Mouse (Mus musculus) testis, postnatal 14 days (tissue): ENCODE measurements at regions not wholly inside any gene's neighbourhood (a gene's known extent, or its start where the extent isn't known, plus 50 kb on each side); places are given as distances from the start of the nearest gene placed in this dataset.

Experiments used
- DNase-seq: peaks from one replicate; pipeline ENCODE4 v3.0.0; 2021; ENCODE audit warnings: low spot score

GRCm38 (mm10) chr13:118849541-118849940, 179.9 kb downstream of the Fgf10 start:
- no peak for DNase-seq

- DNase-seq, result no peak
These were observed 181.1 kb downstream of the Fgf10 start for GRCm38 (mm10) chr13:118850708-118851107.

GRCm38 (mm10) chr13:118886339-118886810, 216.8 kb downstream of the Fgf10 start:
- no peak for DNase-seq

- DNase-seq, result no peak
These were observed 225.5 kb downstream of the Fgf10 start for GRCm38 (mm10) chr13:118895079-118895478.

GRCm38 (mm10) chr13:118901950-118902349, 232.4 kb downstream of the Fgf10 start:
- DNase-seq, result no peak

- no peak for DNase-seq
These were observed 240.8 kb downstream of the Fgf10 start for GRCm38 (mm10) chr13:118910351-118910750.

- no peak for DNase-seq
These were observed 271.2 kb downstream of the Fgf10 start for GRCm38 (mm10) chr13:118940786-118941185.

GRCm38 (mm10) chr13:118966120-118966676, 296.6 kb downstream of the Fgf10 start:
- DNase-seq, result no peak

GRCm38 (mm10) chr13:118967707-118968106, 298.1 kb downstream of the Fgf10 start:
- no peak for DNase-seq

GRCm38 (mm10) chr13:118975008-118975407, 305.4 kb downstream of the Fgf10 start:
- no peak for DNase-seq

GRCm38 (mm10) chr13:118975519-118975918, 305.9 kb downstream of the Fgf10 start:
- DNase-seq, result no peak

GRCm38 (mm10) chr13:118979505-118979904, 309.9 kb downstream of the Fgf10 start:
- no peak for DNase-seq

- DNase-seq, result no peak
These were observed 311.7 kb downstream of the Fgf10 start for GRCm38 (mm10) chr13:118981196-118981810.

GRCm38 (mm10) chr13:118985285-118985684, 315.7 kb downstream of the Fgf10 start:
- DNase-seq, result no peak

GRCm38 (mm10) chr13:119025305-119025975, 355.8 kb downstream of the Fgf10 start:
- no peak for DNase-seq

- DNase-seq, result no peak
These were observed 370.0 kb downstream of the Fgf10 start for GRCm38 (mm10) chr13:119039616-119040015.

- no peak for DNase-seq
These were observed 375.5 kb downstream of the Fgf10 start for GRCm38 (mm10) chr13:119045112-119045511.

- DNase-seq, result no peak
These were observed 359.4 kb upstream of the Paip1 start for GRCm38 (mm10) chr13:119068745-119069580.

- DNase-seq, result peak; percentile 33
These were observed 358.8 kb upstream of the Paip1 start for GRCm38 (mm10) chr13:119069581-119069936.

GRCm38 (mm10) chr13:119079243-119079642, 349.2 kb upstream of the Paip1 start:
- no peak for DNase-seq

GRCm38 (mm10) chr13:119081691-119082090, 346.7 kb upstream of the Paip1 start:
- no peak for DNase-seq

- no peak for DNase-seq
These were observed 310.5 kb upstream of the Paip1 start for GRCm38 (mm10) chr13:119117906-119118305.

GRCm38 (mm10) chr13:119118382-119118781, 310.0 kb upstream of the Paip1 start:
- no peak for DNase-seq
